Mouse (Mus musculus): Measurements from ENCODE around the gene Dlx3.

Gene Dlx3

GRCm38 (mm10) chr11:95119990-95120632 lies at the start of gene Dlx3:
Dlx3 (plus strand) TSS chr11:95120119.
- no peak for DNase-seq (ENCODE audit: low spot score in 2 of 2)

GRCm38 (mm10) chr11:95070140-95071107 lies 49.5 kb upstream of the Dlx3 start:
- no peak for DNase-seq (ENCODE audit: low spot score in 2 of 2)

- no peak for DNase-seq (ENCODE audit: low spot score in 2 of 2)
Measured at GRCm38 (mm10) chr11:95071266-95071665, 48.7 kb upstream of the Dlx3 start.

GRCm38 (mm10) chr11:95072136-95072535 lies 47.8 kb upstream of the Dlx3 start:
- no peak for DNase-seq (ENCODE audit: low spot score in 2 of 2)

- DNase-seq (ENCODE audit: low spot score in 2 of 2): no peak
Measured at GRCm38 (mm10) chr11:95072804-95073203, 47.1 kb upstream of the Dlx3 start.

- DNase-seq (ENCODE audit: low spot score in 2 of 2): no peak
Measured at GRCm38 (mm10) chr11:95073835-95074234, 46.1 kb upstream of the Dlx3 start.

- DNase-seq (ENCODE audit: low spot score in 2 of 2): no peak
Measured at GRCm38 (mm10) chr11:95074694-95075093, 45.2 kb upstream of the Dlx3 start.

- no peak for DNase-seq (ENCODE audit: low spot score in 2 of 2)
Measured at GRCm38 (mm10) chr11:95075197-95076040, 44.5 kb upstream of the Dlx3 start.

GRCm38 (mm10) chr11:95076041-95076535 lies 43.8 kb upstream of the Dlx3 start:
- peak; percentile 55 to 68 for DNase-seq (ENCODE audit: low spot score in 2 of 2)

GRCm38 (mm10) chr11:95076536-95077111 lies 43.3 kb upstream of the Dlx3 start, which contains the start of gene Itga3:
Itga3 (minus strand) TSS chr11:95076801.
- peak in 1 of 2 experiments; percentile 35 for DNase-seq (ENCODE audit: low spot score in 2 of 2)

- no peak for DNase-seq (ENCODE audit: low spot score in 2 of 2)
Measured at GRCm38 (mm10) chr11:95077956-95078355, 42.0 kb upstream of the Dlx3 start.

GRCm38 (mm10) chr11:95079256-95079875 lies 40.6 kb upstream of the Dlx3 start:
- no peak for DNase-seq (ENCODE audit: low spot score in 2 of 2)

- DNase-seq (ENCODE audit: low spot score in 2 of 2): no peak
Measured at GRCm38 (mm10) chr11:95080783-95081182, 39.1 kb upstream of the Dlx3 start.

- DNase-seq (ENCODE audit: low spot score in 2 of 2): peak; percentile 64 to 67
Measured at GRCm38 (mm10) chr11:95082896-95083295, 37.0 kb upstream of the Dlx3 start.

GRCm38 (mm10) chr11:95084175-95084574 lies 35.7 kb upstream of the Dlx3 start:
- DNase-seq (ENCODE audit: low spot score in 2 of 2): no peak

GRCm38 (mm10) chr11:95084811-95085382 lies 35.0 kb upstream of the Dlx3 start:
- no peak for DNase-seq (ENCODE audit: low spot score in 2 of 2)

GRCm38 (mm10) chr11:95085710-95086109 lies 34.2 kb upstream of the Dlx3 start:
- DNase-seq (ENCODE audit: low spot score in 2 of 2): no peak

- no peak for DNase-seq (ENCODE audit: low spot score in 2 of 2)
Measured at GRCm38 (mm10) chr11:95086229-95086628, 33.7 kb upstream of the Dlx3 start.

- no peak for DNase-seq (ENCODE audit: low spot score in 2 of 2)
Measured at GRCm38 (mm10) chr11:95087301-95088228, 32.4 kb upstream of the Dlx3 start.
